In genomic region chr9:48710355-48711295, GRCm38 (mm10) we compare ENCODE assay signal across 11 mouse cellular contexts.
DNase-seq lines count a peak whose midpoint lies in the region; TF ChIP-seq lines count a peak whose summit lies in the region.
"Had no signal": no experiment of that assay in that cellular context is flagged by ENCODE, and none has a peak within 500 bp of the region (broad histone marks: within the 10 kb centered on the region; RNA-seq: fewer than 3 reads in every experiment).

No protein-coding gene starts in this region.

- no peak for TF ChIP-seq CTCF in heart, adult 2 months (IDR thresholded peaks at IDR 0.05)
- no peak for TF ChIP-seq CTCF in kidney, adult 2 months (conservative IDR thresholded peaks at IDR 0.05; ENCODE audit: insufficient read depth, insufficient read length, low read depth, low read length)

- H3K4me1 ChIP-seq in heart, adult 2 months (ENCODE audit: control insufficient read depth, insufficient read depth, low read length): peaks cover 23% of the 10 kb centered on the region
- H3K4me1 ChIP-seq in kidney, adult 2 months (ENCODE audit: control insufficient read depth, insufficient read depth, low read length): peaks cover 7% of the 10 kb centered on the region; the same call in 1 of the 2 replicates

- H3K4me3 ChIP-seq in heart, adult 2 months: no peak overlapping the region; the same call in 1 of the 2 replicates
- H3K4me3 ChIP-seq in kidney, adult 2 months (ENCODE audit: insufficient read depth, low read depth, low read length): no peak overlapping the region
- H3K4me3 ChIP-seq: limb, embryonic 13.5 days had no signal

- H3K36me3 ChIP-seq in heart, adult 2 months (ENCODE audit: control insufficient read depth, insufficient read depth, low read length): peaks cover 21% of the 10 kb centered on the region
- no peaks in the 10 kb centered on the region; the same call in 1 of the 2 replicates for H3K36me3 ChIP-seq in kidney, adult 2 months (ENCODE audit: control insufficient read depth, insufficient read depth, low read length)
- H3K36me3 ChIP-seq: limb, embryonic 13.5 days had no signal

- peak; percentile 15; the same call in 1 of the 2 replicates for TF ChIP-seq POLR2A in heart, adult 2 months (IDR thresholded peaks at IDR 0.05; ENCODE audit: insufficient read depth, low read depth, low read length)
- TF ChIP-seq POLR2A in kidney, adult 2 months (IDR thresholded peaks at IDR 0.05; ENCODE audit: low read depth, low read length): no peak

- no peaks in the 10 kb centered on the region for H3K79me2 ChIP-seq in heart, adult 2 months (replicated peaks; ENCODE audit: control insufficient read depth, insufficient read depth, low read length)

- no peak for TF ChIP-seq EP300 in heart, adult 2 months (IDR thresholded peaks at IDR 0.05; ENCODE audit: insufficient read depth, low read depth, low read length)

- peak overlapping the region; percentile 91 for H3K27ac ChIP-seq in heart, adult 2 months
- H3K27ac ChIP-seq in kidney, adult 2 months (ENCODE audit: insufficient read depth, low read depth, low read length): no peak overlapping the region
- H3K27ac ChIP-seq: limb, embryonic 13.5 days had no signal

- no peak for DNase-seq in heart, adult 2 months
- no peak for DNase-seq in heart, postnatal 14 days
- peak; percentile 25 to 44 for DNase-seq in kidney, postnatal 4 days
- DNase-seq in kidney, adult 2 months: no peak
- peak; percentile 43 for DNase-seq in testis, postnatal 14 days (ENCODE audit: low spot score)
- DNase-seq in testis, postnatal 10 days (ENCODE audit: low spot score): no peak
- DNase-seq in skeletal muscle tissue, adult 2 months (ENCODE audit: low read depth, low spot score): peak; percentile 87
- DNase-seq in cerebellum, postnatal 4 days (ENCODE audit: low spot score in 2 of 2): no peak
- DNase-seq: adrenal gland, postnatal 10 days; cerebellum, adult 11 months had no signal

- intact Hi-C loops in heart, adult 2 months (cut with DNase I): no loop called here
- intact Hi-C loops in heart, postnatal 14 days (cut with DNase I): no loop called here

- peak overlapping the region; percentile 27; the same call in 1 of the 2 replicates for H3K9ac ChIP-seq in heart, adult 2 months (ENCODE audit: low read depth, low read length)
- H3K9ac ChIP-seq: limb, embryonic 13.5 days had no signal

- no peaks in the 10 kb centered on the region for H3K27me3 ChIP-seq in heart, adult 2 months (ENCODE audit: control insufficient read depth, insufficient read depth, low read length)
- no peaks in the 10 kb centered on the region for H3K27me3 ChIP-seq in kidney, adult 2 months (replicated peaks; ENCODE audit: control insufficient read depth, insufficient read depth, low read length)

- WGBS in heart, adult 2 months: 43% methylated on average over 17 of the region's 17 CpGs
- WGBS in kidney, adult 2 months: 53% methylated on average over 17 of the region's 17 CpGs

Comparison
In these comparisons a context has a peak if more than half of its experiments do, and no peak if none do; other contexts are left out.
1. DNase-seq: peak in kidney, postnatal 4 days (2 of 2), testis, postnatal 14 days (single experiment) and skeletal muscle tissue, adult 2 months (single experiment); none in heart, adult 2 months (0 of 2), heart, postnatal 14 days (0 of 2), kidney, adult 2 months (single experiment), testis, postnatal 10 days (single experiment) and cerebellum, postnatal 4 days (0 of 2).